Mouse (Mus musculus) B cell, adult 2 months (primary cell): ENCODE measurements around the gene Bcl2l1.

Source experiments
- DNase-seq, 2 experiments: peaks; one replicate each; pipeline ENCODE4 v3.0.0; 2022

Bcl2l1 gene

DNA sequence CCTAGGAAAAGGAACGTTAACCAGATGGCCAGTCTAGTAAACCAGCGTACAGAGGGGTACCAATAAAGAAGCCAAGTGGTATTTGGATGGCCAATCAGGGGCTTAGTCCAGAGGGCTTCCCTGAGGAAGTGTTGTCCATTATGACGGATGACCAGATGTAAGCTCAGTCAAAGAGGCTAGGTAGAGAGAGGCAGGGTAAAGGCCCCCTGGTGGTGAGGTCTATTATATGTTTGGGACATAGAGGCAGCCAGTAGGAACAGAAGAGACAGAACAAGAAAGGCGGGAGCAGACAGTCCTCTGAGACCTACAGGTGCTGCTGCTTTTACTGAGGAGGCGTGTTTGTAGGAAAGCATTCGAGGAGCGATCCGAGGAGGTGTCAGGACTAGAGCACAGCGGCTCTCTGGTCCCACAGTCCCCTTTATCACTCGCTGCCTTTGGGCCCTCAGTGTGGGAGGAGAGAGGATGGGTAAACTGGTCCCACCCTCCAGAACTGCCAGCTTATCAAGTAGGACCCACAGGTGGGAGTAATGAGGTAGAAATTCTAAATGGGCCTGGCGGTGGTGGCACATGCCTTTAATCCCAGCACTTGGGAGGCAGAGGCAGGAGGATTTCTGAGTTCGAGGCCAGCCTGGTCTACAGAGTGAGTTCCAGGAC is 63.8 kb downstream of the Bcl2l1 start:
- DNase-seq: peak; percentile 59 to 70

DNA sequence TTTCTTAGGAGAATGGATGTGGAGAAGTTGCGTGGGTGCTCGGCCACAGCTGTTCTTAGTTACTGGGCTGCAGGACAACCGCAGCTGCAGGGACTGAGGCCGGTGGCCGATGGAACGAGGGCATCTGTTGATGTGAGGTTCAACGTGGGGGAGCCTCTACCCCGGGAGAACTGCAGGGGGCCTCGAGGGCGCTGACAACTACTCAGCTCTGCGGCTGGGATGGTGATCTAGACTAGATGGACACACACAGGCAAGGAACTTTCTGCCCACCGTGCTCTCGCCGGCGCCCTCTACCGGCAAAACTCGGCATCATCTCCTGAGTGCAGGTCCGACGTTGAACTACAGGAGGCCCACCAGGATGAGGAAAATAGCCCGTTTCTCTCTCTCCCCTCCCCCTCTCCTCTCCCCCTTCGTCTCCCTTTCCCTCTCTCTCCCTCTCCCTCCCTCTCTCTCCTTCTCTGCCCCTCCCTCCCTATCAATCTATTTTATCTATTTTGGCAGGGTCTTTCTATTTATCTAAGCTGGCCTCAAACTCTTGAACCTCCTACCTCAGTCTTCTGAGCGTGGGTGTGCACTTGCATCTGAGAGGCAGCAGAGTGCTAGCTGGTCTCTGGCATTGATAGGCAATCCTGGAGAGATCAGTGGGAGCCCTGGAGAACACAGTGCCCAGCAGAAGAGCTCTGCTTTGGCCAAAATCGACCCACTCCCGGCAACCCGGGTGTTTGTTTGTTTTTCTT is 65.0 kb downstream of the Bcl2l1 start:
- DNase-seq: peak; percentile 91

DNA sequence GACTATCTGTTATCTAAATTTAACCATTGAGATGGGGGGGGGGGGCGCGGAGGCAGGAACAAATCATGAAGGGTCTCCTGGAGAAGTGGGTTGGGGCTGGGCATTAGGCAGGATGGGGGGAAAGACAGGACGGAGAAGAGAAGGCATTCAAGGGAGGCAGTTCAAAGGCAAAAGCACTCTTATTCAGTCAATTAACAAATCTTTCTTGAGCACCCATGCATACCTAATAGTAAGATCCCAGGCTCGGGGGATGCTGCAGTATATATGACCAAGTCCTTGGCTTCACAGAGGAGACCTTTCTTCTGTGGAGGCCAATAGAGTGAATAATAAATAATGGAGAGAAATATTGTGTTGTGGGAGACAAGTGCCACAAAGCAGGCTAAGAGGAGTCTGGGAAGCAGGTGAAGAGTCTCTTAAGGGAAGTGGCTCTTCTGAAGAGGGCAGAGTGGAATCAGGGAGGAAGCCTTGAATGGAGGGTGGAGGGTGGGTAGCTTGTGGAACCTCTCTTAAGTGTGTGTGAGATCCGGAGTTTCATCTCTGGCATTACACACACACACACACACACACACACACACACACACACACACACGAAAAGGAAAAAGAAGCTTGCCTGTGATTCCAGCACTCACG is 66.4 kb downstream of the Bcl2l1 start:
- no peak for DNase-seq

DNA sequence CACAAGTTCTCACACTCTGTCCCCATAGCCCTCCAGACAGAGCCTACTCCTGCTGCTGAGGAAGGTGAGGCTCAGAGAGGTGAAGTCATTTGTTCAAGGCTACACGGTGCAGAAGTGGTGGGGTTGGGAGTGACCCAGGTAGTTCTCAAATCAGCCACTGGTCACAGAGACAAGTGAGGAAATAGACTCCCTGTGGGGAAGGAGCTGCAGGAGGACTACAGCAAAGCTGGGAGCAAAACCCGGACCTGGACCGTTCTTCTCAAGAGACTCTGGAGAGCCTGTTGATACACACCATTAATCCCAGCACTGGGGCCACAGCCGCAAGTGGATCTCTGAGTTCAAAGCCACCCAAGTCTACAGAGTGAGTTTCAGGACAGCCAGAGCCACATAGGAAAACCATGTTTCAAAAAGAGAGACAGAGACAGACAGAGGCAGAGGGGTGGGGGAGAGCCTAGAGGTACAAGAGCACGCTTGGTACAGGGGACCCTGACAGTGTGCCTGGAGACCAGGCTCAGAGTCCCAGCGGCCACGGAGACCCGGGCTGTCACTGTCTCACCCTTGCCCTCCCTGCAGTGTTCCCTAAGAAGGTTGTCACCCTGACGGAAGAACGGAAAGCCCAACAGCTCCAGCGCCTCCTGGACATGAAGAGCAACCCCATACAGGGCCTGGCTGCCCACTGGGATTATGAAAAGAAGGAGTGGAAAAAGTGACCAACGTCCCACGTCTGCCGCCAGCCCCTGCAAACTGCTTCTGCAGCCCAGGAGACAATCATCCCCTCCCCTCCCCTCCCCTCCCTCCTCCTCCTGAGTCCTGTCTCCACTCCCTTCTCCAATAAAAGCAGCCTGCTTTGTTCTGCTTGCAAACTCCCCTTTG is 67.1 kb downstream of the Bcl2l1 start:
- no peak for DNase-seq

DNA sequence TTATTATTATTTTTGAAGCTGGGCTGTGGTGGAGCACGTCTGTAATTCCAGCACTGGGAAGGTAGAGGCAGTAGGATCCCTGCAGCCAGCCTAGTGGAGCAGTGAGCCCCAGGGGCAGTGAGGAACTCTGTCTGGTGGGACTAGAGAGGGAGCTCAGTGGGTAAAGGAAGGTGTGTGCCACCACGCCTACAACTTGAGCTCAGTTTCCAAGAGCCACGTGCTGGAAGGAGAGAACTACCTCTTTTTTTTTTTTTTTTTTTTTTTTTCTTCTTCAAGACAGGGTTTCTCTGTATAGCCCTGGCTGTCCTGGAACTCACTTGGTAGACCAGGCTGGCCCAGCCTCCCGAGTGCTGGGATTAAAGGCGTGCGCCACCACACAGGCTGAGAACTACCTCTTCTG is 68.2 kb downstream of the Bcl2l1 start:
- DNase-seq: no peak

DNA sequence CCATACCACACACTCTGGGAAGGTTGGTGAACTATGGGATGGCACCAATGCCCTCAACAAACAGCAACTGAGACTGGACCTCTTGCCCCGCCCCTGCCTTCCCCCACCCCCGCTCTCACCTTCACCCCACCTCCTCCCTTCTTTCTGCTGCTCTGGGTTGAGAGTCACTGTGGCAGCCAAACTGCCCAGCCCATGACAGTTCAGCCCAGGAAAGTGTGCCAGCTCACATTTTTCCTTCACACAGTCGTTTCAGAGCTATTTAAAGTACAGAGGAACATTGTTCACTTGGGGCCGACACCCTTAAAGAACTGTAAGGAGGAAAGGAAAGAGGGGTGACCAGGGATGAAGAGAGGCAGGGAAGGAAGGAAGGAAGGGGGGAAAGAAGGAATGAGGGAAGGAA is 73.2 kb downstream of the Bcl2l1 start:
- no peak for DNase-seq

DNA sequence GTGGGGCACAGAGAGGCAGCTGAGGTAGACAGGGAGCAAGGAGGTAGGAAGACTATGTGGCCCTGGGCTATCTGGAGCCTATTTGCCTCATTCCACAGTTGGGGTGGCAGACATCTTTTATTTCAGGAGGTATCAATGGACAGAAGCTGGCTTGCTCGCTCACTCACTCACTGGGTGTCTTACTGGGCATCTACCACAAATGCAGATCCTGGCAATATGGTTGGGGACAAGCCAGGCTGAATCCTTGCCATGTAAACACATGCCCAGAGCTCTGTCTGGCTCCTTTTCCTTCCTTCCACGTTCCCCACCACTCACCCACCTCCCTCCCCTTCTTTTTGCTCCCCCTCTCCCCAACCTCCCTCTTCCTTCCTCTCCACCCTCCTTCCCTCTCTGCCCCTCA is 74.0 kb downstream of the Bcl2l1 start:
- no peak for DNase-seq

DNA sequence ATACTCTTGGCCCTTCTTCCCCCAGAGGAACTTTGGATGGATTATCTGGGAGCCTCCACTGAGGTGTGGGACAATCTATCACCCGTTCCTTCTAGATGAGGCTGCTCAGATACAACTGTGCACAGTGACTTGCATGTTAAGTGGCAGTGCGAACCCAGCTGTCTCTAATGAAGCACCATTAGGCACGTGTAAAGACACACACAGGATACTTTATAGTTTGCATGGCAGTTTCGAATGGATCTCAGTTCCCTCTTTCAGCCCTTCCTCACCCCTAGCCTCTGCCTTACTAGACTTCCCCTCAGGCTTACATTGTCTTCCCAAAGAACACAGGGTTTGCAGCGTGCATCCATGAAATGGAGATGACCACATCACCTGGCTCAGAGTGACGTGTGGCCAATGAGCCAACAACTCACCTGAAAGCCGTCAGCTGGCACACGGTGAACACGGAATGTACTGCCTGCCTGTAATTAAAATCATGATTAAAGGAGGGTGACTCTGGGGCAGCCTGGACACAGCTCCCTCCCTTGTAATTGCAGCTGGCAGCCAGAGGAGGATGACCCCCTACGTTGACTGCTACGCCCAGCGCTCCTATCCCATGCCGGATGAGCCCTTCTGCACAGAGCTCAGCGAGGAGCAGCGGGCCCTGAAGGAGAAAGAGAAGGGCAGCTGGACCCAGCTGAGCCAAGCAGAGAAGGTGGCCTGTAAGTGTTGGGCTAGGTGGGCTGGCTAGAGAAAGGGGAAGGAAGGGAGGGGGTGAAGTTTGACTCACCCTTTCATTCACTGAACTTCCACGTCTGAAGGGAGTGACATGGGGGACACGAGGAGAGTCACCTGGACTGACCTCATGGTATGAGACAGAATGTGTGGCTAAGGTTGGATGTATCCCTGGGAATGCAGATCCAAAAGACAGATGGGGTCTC is 74.8 kb downstream of the Bcl2l1 start:
- DNase-seq: no peak

DNA sequence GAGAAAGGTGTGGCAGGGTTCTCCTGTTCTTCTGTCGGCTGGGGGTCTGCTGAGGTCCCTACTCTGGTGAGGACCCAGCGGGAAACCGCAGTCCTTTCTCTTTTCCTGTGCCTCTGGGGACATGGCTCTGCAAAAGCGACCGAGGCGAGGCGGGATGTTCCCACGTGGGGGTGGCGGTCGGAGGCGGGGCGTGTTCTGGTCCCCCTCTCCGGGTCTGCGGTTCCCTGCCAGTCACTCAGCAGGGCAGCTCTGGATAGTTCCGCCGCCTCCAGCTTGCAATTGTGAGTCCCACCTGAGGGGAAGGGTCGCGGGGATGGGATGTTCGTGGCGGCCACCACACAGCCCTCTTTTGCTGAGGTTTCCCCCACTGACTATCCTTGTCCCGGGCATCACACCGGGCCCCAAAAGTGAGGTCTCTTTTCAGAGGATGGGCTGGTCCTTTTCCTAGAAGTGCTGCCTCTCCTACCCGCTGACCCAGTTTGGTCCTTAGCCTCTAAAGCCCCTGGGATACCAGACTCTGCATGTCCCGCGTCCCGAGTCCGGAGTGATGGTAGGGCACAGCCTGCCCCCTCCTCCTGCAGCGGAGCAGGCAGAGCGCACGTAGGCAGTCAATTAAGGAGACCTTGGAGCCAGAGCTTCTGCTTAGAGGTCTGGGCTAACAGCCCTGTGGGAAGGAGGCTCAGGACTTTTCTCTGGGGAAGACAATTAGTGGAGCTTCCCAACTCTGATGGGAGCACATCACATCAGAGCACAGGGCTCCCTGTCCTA is 77.4 kb downstream of the Bcl2l1 start, which contains the start of gene Cox4i2:
Gene Cox4i2, plus strand, starts transcription at position 230 of the 768 bp plus-strand sequence.
- no peak for DNase-seq

DNA sequence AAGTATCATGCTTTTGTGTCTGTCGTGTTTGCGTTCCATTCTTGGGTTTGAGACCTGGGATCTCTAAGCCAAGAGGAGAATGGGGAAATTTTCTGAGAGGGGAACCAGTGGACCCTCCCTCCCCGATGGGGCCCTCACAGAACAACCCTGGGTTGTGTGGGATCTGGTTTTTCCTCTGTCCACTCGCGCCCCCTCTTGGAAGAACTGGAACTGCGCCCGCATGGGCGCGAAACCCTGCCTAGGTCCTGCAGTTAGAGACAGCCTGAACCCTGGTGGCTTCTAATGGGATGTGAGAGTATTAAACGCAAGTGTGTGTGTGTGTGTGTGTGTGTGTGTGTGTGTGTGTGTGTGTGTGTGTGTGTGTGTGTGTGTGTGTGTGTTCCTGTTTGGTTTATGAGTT is 89.1 kb downstream of the Bcl2l1 start:
- peak; percentile 45 to 57 for DNase-seq

DNA sequence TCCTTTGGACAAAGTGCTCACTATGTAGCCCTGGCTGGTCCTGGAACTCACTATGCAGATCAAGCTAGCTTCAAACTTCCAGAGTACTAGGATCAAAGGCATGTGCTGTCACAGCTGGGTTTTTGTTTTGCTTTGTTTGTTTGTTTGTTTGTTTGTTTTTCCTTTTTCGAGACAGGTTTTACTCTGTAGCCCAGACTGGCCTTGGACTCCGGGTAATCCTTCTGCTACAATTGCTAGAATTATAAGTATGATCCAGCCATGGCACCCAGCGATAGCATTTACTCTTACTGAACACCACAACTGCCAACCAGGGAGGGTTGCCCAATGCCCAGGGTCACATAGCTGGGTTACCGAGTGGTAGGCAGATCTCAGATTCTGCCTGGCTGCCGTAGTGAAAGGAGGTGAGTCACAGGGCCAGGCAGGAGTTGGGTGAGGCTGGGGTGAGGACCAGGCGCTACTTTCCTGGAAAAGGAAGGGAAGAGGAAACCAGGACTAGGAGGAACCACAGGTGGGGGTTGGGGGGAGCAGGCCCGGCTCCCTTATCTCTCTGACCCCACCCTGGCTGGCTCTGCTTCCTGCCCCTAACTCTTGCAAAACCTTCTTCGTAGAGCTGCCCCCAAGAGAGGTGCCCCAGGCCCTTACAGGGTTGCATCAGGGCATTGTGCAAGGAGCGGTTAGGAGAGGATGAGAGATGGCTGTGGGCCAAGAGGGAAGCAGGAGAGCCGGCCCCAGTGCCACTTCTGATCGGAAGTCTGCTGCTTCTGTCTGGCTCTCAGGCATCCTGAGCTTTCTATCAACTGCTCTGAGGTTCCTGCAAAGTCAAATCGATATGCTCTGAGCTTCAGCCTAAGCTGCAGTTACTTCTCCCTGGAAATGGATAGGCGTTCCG is 90.1 kb downstream of the Bcl2l1 start:
- no peak for DNase-seq

DNA sequence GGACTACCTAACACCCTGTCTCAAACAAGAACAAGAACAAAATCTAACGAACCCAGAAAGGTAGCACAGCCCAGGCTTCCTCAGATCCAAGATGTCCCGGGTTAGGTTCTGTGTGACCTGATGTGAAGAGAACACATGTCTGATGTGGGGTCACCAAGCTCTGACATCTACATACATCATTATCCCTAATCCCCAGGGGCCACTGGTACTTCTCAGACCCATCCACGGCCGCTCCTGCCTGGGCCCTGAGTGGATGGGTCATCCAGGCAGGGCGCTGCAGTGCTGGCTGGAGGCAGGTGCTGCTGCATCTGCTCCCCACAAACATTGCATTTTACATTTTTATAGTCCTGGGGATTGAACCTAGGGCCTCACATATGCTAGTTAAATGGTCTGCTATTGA is 91.0 kb downstream of the Bcl2l1 start:
- no peak for DNase-seq

DNA sequence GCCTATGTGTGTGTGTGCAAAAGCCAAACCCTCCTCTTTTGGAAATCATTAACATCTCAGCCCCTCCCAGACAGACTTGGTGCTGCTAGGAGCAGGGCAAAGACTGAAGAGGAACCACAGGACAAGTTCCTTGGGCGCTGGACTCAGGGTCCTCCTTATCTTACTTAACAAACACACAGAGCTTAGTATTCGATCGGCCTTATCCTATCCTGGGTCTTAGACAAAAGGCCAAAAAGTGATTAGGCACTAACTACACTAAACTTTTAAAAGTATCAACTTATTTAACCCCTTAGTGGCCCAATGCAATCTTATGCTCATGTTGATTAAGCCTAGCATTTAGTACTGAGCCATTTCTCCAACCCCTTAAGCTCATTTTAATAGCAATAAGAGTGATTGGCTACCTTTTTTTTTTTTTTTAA is 91.7 kb downstream of the Bcl2l1 start:
- peak in 1 of 2 experiments; percentile 6 for DNase-seq

DNA sequence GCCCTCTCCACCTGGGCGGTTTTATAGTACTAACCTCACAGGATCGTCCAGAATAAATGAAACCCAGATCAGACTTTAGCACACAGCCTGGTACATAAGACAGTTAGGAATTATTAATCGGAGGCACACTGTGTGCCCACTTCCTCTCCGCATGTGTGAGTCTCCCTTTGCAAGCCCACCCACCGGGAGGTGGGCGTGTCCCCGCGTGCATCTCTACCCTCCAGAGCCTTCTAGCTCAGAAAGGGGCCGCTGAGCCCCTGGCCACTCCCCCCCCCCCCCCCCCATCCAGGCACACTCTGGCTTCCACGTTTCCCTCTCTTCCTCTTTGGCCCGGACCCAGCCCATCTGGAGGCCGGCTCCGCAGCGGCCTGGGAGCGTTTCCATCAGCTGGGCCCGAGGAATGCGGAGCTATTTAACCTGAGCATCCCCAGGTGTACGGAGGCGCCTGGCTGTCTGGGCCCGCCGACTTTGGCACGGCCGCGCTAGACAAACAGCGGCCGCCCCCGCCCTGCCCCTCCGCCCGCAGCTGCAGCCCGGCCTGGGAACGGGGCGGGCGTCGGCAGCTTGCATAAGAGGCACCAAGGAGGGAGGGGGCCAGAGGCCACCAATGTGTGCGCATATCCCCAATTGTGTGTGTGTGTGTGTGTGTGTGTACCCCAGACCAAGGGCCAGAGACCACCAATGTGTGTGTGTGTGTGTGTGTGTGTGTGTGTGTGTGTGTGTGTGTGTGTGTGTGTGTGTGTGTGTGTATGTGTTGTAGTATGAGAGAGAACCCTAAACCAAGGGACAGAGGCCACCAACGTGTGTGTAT is 92.3 kb downstream of the Bcl2l1 start:
- DNase-seq: peak; percentile 35 to 37

DNA sequence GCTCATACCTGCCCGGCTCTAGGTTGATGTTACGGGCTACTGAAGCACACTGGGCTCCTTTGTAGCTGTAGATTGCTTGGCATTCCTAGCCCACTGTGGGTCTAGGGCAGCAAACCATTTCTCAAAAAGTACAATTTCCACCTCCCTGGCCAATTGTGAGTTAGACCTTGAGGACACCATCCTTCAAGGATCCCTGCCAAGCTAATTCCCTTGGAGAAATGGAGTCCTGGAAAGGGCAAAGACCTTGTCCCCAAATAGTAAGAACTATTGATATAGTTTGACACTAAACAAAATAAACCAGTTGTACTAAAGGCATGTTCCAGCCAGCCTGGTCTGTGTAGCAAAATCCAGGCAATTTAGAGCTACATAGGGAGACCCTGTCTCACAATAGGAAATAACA is 93.2 kb downstream of the Bcl2l1 start:
- no peak for DNase-seq

DNA sequence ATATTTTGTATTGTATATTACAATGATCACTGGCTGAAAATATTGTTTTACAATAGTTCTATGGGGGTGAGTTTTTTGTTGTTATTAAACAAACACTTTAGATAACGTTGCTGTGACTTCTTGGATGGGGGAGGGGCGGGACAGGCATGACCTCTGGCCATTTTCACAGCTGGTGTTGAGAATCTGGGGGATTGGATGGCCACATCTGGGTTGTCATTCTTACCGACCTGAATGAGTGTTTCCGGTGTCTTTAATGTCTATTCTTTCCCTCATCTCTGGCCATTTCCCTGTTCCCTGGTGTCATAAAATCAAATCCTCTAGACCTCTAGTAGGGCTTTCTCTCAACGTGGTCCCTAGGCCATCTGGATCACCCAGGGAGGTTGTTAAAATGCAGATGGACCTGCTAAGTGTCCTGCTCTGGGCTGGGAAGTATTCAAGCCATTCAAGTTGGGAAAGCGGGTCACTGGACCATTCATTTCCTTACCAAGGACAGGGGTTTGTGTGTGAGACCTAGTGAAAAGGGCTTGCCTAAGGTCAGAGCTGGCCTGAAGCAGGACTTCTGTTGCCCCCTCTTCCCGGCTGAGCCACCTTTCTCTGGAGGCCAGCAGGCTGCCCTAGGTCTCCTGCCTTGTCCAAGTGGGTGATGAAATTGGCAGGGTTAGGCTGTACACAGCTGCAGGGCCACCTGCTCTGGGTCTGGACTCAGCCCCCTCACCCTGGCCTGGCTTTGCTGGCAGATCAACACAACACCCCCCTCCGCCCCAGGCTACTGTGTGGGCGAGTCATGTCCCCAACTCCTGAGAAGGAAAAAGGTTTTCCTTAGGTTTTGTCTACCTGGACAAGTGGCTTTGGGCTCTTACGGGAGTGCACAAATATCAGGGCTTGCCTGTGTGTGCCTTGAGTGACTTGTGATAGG is 94.0 kb downstream of the Bcl2l1 start:
- DNase-seq: peak in 1 of 2 experiments; percentile 15

DNA sequence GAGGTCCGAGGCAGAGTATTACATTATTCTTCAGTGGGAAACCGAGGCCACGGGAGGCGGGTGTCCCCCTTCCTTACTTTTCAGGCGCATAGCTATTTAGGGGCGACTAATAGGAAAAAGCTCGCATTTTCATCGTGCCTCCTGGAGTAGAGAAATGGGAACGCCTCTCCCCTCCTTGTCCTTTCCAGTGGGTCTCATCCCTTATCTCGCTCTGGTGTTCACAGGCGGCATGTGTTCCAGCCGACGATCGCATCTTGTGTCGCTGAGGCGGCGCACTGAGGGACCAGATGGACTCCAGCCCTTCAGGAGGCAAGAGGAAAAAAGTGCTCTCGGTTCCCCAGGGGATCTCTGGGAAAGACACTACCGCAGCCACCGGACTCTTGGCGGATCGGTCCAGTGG is 94.8 kb downstream of the Bcl2l1 start:
- peak in 1 of 2 experiments; percentile 10 for DNase-seq

DNA sequence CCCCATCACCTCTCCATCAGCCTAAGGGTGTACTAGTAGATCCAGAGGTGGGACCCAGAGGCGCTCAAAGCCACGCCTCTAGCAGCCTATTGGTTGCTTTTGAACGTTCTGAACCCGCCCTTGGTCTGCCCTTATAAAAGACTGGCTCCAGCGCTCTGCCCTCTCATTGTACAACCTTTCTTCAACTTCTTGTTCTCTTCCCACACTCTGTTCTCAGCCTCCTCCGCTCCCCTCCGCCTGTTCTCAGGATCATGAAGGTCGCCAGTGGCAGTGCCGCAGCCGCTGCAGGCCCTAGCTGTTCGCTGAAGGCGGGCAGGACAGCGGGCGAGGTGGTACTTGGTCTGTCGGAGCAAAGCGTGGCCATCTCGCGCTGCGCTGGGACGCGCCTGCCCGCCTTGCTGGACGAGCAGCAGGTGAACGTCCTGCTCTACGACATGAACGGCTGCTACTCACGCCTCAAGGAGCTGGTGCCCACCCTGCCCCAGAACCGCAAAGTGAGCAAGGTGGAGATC is 95.4 kb downstream of the Bcl2l1 start, which contains the start of gene Id1:
Gene Id1, plus strand, starts transcription at position 162 of the 512 bp plus-strand sequence.
- peak; percentile 45 to 54 for DNase-seq
